Comparison of ENCODE assay signal across 20 mouse cellular contexts in the genomic region with DNA sequence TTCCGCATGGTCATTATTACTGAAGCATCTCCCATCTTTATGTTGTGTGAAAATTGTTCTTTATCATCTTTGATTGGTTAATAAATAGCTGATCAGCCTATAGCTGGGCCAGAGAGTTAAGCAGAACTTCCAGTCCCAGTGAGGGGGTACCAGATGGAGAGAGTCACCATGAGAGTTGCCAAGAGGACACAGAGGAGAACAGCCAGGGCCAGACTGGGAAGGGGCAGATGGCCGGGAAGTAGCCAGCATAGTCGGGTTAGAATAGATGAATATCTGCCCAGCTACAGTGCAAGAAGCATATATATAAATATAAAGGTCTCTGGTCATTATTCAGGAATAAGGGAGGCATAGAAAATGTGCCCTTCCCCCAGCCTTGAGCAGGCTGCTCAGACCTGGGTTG. TPM values are rescaled to one million over a fixed set of nuclear protein-coding genes. Genes with fewer than 3 reads are reported as not detected.
DNase-seq lines count a peak whose midpoint lies in the region; TF ChIP-seq lines count a peak whose summit lies in the region.
"Had no signal": no experiment of that assay in that cellular context is flagged by ENCODE, and none has a peak within 500 bp of the region (broad histone marks: within the 10 kb centered on the region; RNA-seq: fewer than 3 reads in every experiment).

No protein-coding gene starts in this region.

- no peak for TF ChIP-seq CTCF in cerebellum, adult 2 months (IDR thresholded peaks at IDR 0.05; ENCODE audit: borderline replicate concordance, insufficient read depth, low read depth, low read length)
- no peak for TF ChIP-seq CTCF in ES-Bruce4 (IDR thresholded peaks at IDR 0.05; ENCODE audit: low read depth, low read length)

- H3K27ac ChIP-seq in cerebellum, adult 2 months (ENCODE audit: insufficient read depth, low read length): no peak overlapping the region
- no peak overlapping the region for H3K27ac ChIP-seq in ES-Bruce4 (ENCODE audit: insufficient read depth, low read length)

- no peak for TF ChIP-seq POLR2A in cerebellum, adult 2 months (IDR thresholded peaks at IDR 0.05; ENCODE audit: borderline replicate concordance, insufficient read depth, low read length)
- TF ChIP-seq POLR2A in ES-Bruce4 (IDR thresholded peaks at IDR 0.05; ENCODE audit: insufficient read depth, low read length): no peak

- TF ChIP-seq EP300 in ES-Bruce4 (IDR thresholded peaks at IDR 0.05; ENCODE audit: insufficient read depth, low read depth, low read length): no peak

- H3K9me3 ChIP-seq in ES-Bruce4 (replicated peaks; ENCODE audit: control insufficient read depth, insufficient read depth, low read length, poor library complexity, severe bottlenecking): no peaks in the 10 kb centered on the region
- H3K9me3 ChIP-seq: G1E had no signal

- whole genome bisulfite sequencing in cerebellum, adult 2 months: 32% methylated on average over 3 of the region's 3 CpGs

- no peak overlapping the region for H3K4me3 ChIP-seq in cerebellum, adult 2 months (replicated peaks; ENCODE audit: insufficient read depth, low read depth, low read length)
- H3K4me3 ChIP-seq in ES-Bruce4 (ENCODE audit: low read depth, low read length): 0 out of 2 replicates have a peak overlapping the region, but pooled peaks have one; percentile 15

- H3K27me3 ChIP-seq in cerebellum, adult 2 months (ENCODE audit: control insufficient read depth, insufficient read depth, low read length): no peaks in the 10 kb centered on the region
- no peaks in the 10 kb centered on the region for H3K27me3 ChIP-seq in ES-Bruce4 (ENCODE audit: control insufficient read depth, insufficient read depth, low read length, poor library complexity, severe bottlenecking)
- H3K27me3 ChIP-seq: CH12.LX, Patski had no signal

- no peaks in the 10 kb centered on the region for H3K36me3 ChIP-seq in ES-Bruce4 (ENCODE audit: control insufficient read depth, insufficient read depth, low read length, poor library complexity, severe bottlenecking)
- H3K36me3 ChIP-seq: G1E had no signal

- no peak overlapping the region for H3K9ac ChIP-seq in ES-Bruce4 (ENCODE audit: low read depth, poor library complexity, severe bottlenecking)

- DNase-seq in cerebellum, adult 2 months: peak; percentile 27 to 66
- no peak for DNase-seq in cerebellum, adult 11 months
- DNase-seq in cerebellum, adult 9-10 months: peak; percentile 37
- no peak for DNase-seq in cerebellum, adult 18-20 months
- DNase-seq in cerebellum, adult 9-11 months: peak; percentile 34
- no peak for DNase-seq in cerebellum, postnatal 4 days (ENCODE audit: low spot score in 2 of 2)
- no peak for DNase-seq in embryo, embryonic 11 days
- DNase-seq: adrenal gland, adult 2 months; adrenal gland, adult 8-10 months; adrenal gland, postnatal 10 days; adrenal gland, postnatal 14 days; adrenal gland, postnatal 25 days; adrenal gland, postnatal 36 days; B cell, adult 2 months; cerebellum, adult 11-12 months; cerebellum, adult 8-10 months had no signal

- no peaks in the 10 kb centered on the region for H3K4me1 ChIP-seq in cerebellum, adult 2 months (ENCODE audit: control insufficient read depth, insufficient read depth, low read length)
- peaks cover 9% of the 10 kb centered on the region for H3K4me1 ChIP-seq in ES-Bruce4 (ENCODE audit: control insufficient read depth, insufficient read depth, low read length)

RNA-seq across cellular contexts. Expression of a gene that starts 3.4 kb away (rescaled TPM):
- polyA plus RNA-seq in cerebellum, adult 2 months (2012; rRNA removed): 96.4 and 109 TPM in 2 replicates
- 59.8 and 66.0 TPM in 2 replicates for polyA plus RNA-seq in ES-Bruce4 (2011; ENCODE audit: insufficient read depth, insufficient read length, low read depth, missing spikeins)

RNA-seq across cellular contexts. Expression of a gene that starts 10.4 kb away (rescaled TPM):
- 76.6 and 77.5 TPM in 2 replicates for polyA plus RNA-seq in cerebellum, adult 2 months (2012; rRNA removed)
- polyA plus RNA-seq in ES-Bruce4 (2011; ENCODE audit: insufficient read depth, insufficient read length, low read depth, missing spikeins): 48.4 and 51.2 TPM in 2 replicates

RNA-seq across cellular contexts. Expression of a gene that starts 17.2 kb away (rescaled TPM):
- polyA plus RNA-seq in cerebellum, adult 2 months (2012; rRNA removed): 76.9 and 81.2 TPM in 2 replicates
- polyA plus RNA-seq in ES-Bruce4 (2011; ENCODE audit: insufficient read depth, insufficient read length, low read depth, missing spikeins): 23.8 and 25.2 TPM in 2 replicates

RNA-seq across cellular contexts. Expression of a gene that starts 28.1 kb away (rescaled TPM):
- polyA plus RNA-seq in cerebellum, adult 2 months (2012; rRNA removed): 69.6 and 72.2 TPM in 2 replicates
- polyA plus RNA-seq in ES-Bruce4 (2011; ENCODE audit: insufficient read depth, insufficient read length, low read depth, missing spikeins): 59.7 and 64.8 TPM in 2 replicates

RNA-seq across cellular contexts. Expression of a gene that starts 30.7 kb away (rescaled TPM):
- 54.4 and 56.4 TPM in 2 replicates for polyA plus RNA-seq in cerebellum, adult 2 months (2012; rRNA removed)
- 45.2 and 49.8 TPM in 2 replicates for polyA plus RNA-seq in ES-Bruce4 (2011; ENCODE audit: insufficient read depth, insufficient read length, low read depth, missing spikeins)

Comparison
In these comparisons a context has a peak if more than half of its experiments do, and no peak if none do; other contexts are left out.
1. DNase-seq: peak in cerebellum, adult 2 months (2 of 2), cerebellum, adult 9-10 months (single experiment) and cerebellum, adult 9-11 months (single experiment); none in cerebellum, adult 11 months (single experiment), cerebellum, adult 18-20 months (0 of 2), cerebellum, postnatal 4 days (0 of 2) and embryo, embryonic 11 days (single experiment).